Mouse (Mus musculus): ENCODE results near the gene Fads2.
A peak's percentile ranks its signal among the peaks of the same experiment; 100 is the strongest.

The Fads2 gene

DNA sequence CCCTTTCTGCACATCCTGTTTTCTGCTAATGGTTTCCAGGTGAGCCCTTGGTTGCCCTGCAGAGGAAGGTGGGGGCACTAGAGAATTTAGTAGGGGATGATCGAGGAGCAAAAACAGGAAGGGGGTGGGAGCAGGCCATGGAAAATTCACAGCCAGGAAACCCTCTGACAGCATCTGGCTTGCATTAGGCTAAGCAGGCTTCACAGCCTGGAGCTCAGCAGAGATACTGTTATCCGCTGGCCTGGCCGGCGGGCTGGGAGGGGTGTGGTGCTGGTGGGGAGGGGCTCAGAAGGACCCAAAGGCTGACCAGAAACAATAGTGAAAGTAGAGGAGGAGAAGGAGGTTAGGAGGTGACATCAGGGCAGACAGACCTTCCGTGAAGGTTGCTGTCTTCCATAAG, 87.6 kb downstream of the Fads2 start:
- DNase-seq (ENCODE audit: low read depth, low spot score) = peak; percentile 90

DNA sequence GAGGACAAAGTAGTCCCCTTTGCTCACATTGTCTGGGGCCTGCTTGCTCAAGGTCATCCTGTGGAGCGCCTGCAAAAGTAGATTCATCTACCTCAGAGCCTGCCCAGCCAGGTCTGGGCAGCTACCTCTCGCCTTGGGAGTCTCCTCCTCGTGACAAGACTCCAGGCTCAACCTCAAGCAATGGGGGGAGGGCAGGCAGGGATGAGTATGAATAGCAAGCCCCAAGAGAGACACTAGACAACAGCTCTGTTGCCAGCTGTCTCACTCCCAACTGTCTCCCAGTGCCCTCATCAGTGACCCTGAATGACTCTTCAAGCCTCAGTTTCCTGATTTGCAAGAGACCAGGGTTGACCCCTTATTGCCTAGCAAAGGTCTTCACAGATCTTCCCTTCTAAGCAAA, 88.2 kb downstream of the Fads2 start:
- DNase-seq (ENCODE audit: low read depth, low spot score) = no peak

DNA sequence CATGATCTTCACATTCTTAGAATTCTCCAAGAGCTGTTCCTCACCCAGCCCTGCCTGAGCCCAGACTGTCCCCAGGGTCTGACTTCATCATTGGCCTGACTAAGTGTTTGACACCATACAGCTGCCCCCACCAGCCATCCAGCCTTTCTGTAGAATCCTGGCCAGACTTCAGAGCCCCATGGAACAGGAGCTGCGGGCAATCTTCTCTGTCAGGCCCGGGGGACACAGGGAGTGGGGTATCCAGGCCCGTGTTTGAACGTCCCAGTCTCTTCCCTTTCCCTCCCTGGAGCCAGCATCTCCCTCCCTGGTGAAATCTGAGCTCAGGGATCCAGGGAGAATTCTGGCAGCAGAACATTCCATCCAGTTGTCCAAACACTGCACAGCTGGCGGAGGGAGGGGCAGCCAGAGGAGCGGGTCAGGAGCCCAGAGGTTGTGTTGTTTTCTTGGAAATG, 88.7 kb downstream of the Fads2 start:
- peak; percentile 74 for DNase-seq (ENCODE audit: low read depth, low spot score)

Measured in forelimb bud, embryonic 11.5 days (tissue).